Mouse (Mus musculus) midbrain, postnatal 0 days (tissue): Measurements from ENCODE around the gene Plpp6. TPM values are rescaled to one million over a fixed set of nuclear protein-coding genes. Genes with fewer than 3 reads are reported as not detected.

Source experiments
- ATAC-seq: fragments of 200-750 bp; cut with Nextera tagmentation; 2 replicates; pipeline ENCODE4 v1.8.0; 2017; ENCODE audit warnings: moderate number of reproducible peaks, mild to moderate bottlenecking, moderate TSS enrichment, moderate library complexity; ENCODE audit not compliant: low FRiP score
- DNase-seq: peaks from one replicate; pipeline ENCODE4 v3.0.0-alpha.2; 2015; ENCODE audit warnings: low spot score
- H3K27ac ChIP-seq: fragments of 300-500 bp; sonication (generic); 2 replicates; pipeline ENCODE4 v1.5.1; 2014; ENCODE audit warnings: low read depth, mild to moderate bottlenecking, low read length, mixed read lengths
- H3K27me3 ChIP-seq: fragments of 300-500 bp; sonication (generic); 2 replicates; pipeline ENCODE4 v1.6.1; 2014; ENCODE audit warnings: low read length, control low read depth, mixed read lengths; ENCODE audit not compliant: insufficient read depth
- H3K36me3 ChIP-seq: fragments of 300-500 bp; sonication (generic); 2 replicates; pipeline ENCODE4 v1.6.1; 2014; ENCODE audit warnings: low read length, control low read depth, mixed read lengths; ENCODE audit not compliant: insufficient read depth
- H3K4me1 ChIP-seq: fragments of 300-500 bp; sonication (generic); 2 replicates; pipeline ENCODE4 v1.6.1; 2014; ENCODE audit warnings: mild to moderate bottlenecking, control low read depth, antibody characterized with exemption, low read length, mixed read lengths; ENCODE audit not compliant: insufficient read depth
- H3K4me2 ChIP-seq: fragments of 300-500 bp; sonication (generic); 2 replicates; pipeline ENCODE4 v1.6.1; 2014; ENCODE audit warnings: low read depth, mild to moderate bottlenecking, low read length, mixed read lengths; ENCODE audit not compliant: poor library complexity, severe bottlenecking
- H3K4me3 ChIP-seq: fragments of 300-500 bp; sonication (generic); 2 replicates; pipeline ENCODE4 v1.5.1; 2014; ENCODE audit warnings: low read depth, mild to moderate bottlenecking, low read length, moderate library complexity
- H3K9ac ChIP-seq: fragments of 300-500 bp; sonication (generic); replicated peaks from 2 replicates; pipeline ENCODE4 v1.6.1; 2014; ENCODE audit warnings: mild to moderate bottlenecking, low read length, moderate library complexity, mixed read lengths; ENCODE audit not compliant: poor library complexity, severe bottlenecking
- H3K9me3 ChIP-seq: fragments of 300-500 bp; sonication (generic); 2 replicates; pipeline ENCODE4 v1.6.1; 2016; ENCODE audit warnings: low read length, control low read depth
- CTCF ChIP-seq: IDR thresholded peaks from 2 replicates; pipeline ENCODE4 v1.5.1; 2016; ENCODE audit warnings: antibody characterized with exemption, mild to moderate bottlenecking
- WGBS: fragments of 180-500 bp; shearing (Covaris S2); extraction: QIAGEN DNeasy Blood & Tissue Kit; methylation state at CpG from one replicate; pipeline ENCODE4 v1.1.7; 2014; 5-methylcytosine and 5-hydroxymethylcytosine counted together
- polyA plus RNA-seq: library from polyadenylated mRNA; unstranded; fragments of >200 nt; fragmentation: Nextera tagmentation; extraction: Ambion mirVana; gene quantifications from 2 replicates; pipeline ENCODE4 v1.2.1, GENCODE M21; 2015
- total RNA-seq: library from RNA; depleted of rRNA; stranded (reverse); fragments of >200 nt; gene quantifications from 2 replicates; pipeline ENCODE4 v1.2.3, GENCODE M21; 2014

The Plpp6 gene
- total and polyA plus RNA-seq, 2 experiments from 2014 or later, result 20.0 to 23.3 TPM

GRCm38 (mm10) chr19:28927396-28927795 is 36.4 kb upstream of the Plpp6 start:
- Histone ChIP-seq H3K4me3 (no peak overlapping the region), H3K4me2 (no peak overlapping the region), H3K4me1 (no peaks in the 10 kb centered on the region), H3K9ac (no peak overlapping the region), H3K36me3 (no peaks in the 10 kb centered on the region), H3K9me3 (no peaks in the 10 kb centered on the region), H3K27ac (no peak overlapping the region), H3K27me3 (no peaks in the 10 kb centered on the region)
- TF ChIP-seq CTCF, result no peak
- WGBS, result 64% methylated on average over 4 of the region's 4 CpGs
- DNase-seq (no peak), ATAC-seq (no peak)

GRCm38 (mm10) chr19:28929034-28929433 is 34.7 kb upstream of the Plpp6 start:
- DNase-seq (no peak), ATAC-seq (no peak)
- Histone ChIP-seq H3K4me3 (no peak overlapping the region), H3K4me2 (no peak overlapping the region), H3K36me3 (no peaks in the 10 kb centered on the region), H3K9me3 (no peaks in the 10 kb centered on the region), H3K4me1 (no peaks in the 10 kb centered on the region), H3K27ac (no peak overlapping the region), H3K27me3 (no peaks in the 10 kb centered on the region), H3K9ac (no peak overlapping the region)
- no peak for TF ChIP-seq CTCF

GRCm38 (mm10) chr19:28934897-28935296 is 28.9 kb upstream of the Plpp6 start:
- Histone ChIP-seq H3K36me3 (no peaks in the 10 kb centered on the region), H3K9ac (no peak overlapping the region), H3K9me3 (no peaks in the 10 kb centered on the region), H3K27ac (no peak overlapping the region), H3K4me2 (no peak overlapping the region), H3K4me3 (no peak overlapping the region), H3K4me1 (no peaks in the 10 kb centered on the region), H3K27me3 (no peaks in the 10 kb centered on the region)
- no peak for DNase-seq
- no peak for ATAC-seq
- 91% methylated on average over 3 of the region's 3 CpGs for WGBS
- TF ChIP-seq CTCF, result no peak

GRCm38 (mm10) chr19:28940135-28940874 is 23.4 kb upstream of the Plpp6 start:
- no peak overlapping the region for H3K4me3 ChIP-seq
- WGBS, result 88% methylated on average over 9 of the region's 9 CpGs

GRCm38 (mm10) chr19:28941271-28941670 is 22.5 kb upstream of the Plpp6 start:
- WGBS, result 77% methylated on average over 4 of the region's 4 CpGs

More at GRCm38 (mm10) chr19:28940135-28940874, 23.4 kb upstream of the Plpp6 start:
- ATAC-seq (no peak), DNase-seq (no peak)
- H3K36me3 ChIP-seq, result no peaks in the 10 kb centered on the region
- H3K4me1 ChIP-seq, result no peaks in the 10 kb centered on the region
- H3K9ac ChIP-seq, result no peak overlapping the region
- no peak overlapping the region for H3K4me2 ChIP-seq
- no peak for TF ChIP-seq CTCF
- no peak overlapping the region for H3K27ac ChIP-seq
- no peaks in the 10 kb centered on the region for H3K27me3 ChIP-seq
- no peaks in the 10 kb centered on the region for H3K9me3 ChIP-seq

GRCm38 (mm10) chr19:28946782-28947181 is 17.0 kb upstream of the Plpp6 start:
- Histone ChIP-seq H3K27me3 (no peaks in the 10 kb centered on the region), H3K36me3 (no peaks in the 10 kb centered on the region), H3K4me1 (no peaks in the 10 kb centered on the region), H3K4me2 (no peak overlapping the region), H3K9me3 (no peaks in the 10 kb centered on the region), H3K27ac (no peak overlapping the region), H3K9ac (no peak overlapping the region), H3K4me3 (no peak overlapping the region)
- DNase-seq, result peak; percentile 23
- no peak for ATAC-seq
- 58% methylated on average over 4 of the region's 4 CpGs for WGBS
- TF ChIP-seq CTCF, result no peak

More at GRCm38 (mm10) chr19:28941271-28941670, 22.5 kb upstream of the Plpp6 start:
- no peak overlapping the region for H3K27ac ChIP-seq
- no peak overlapping the region for H3K9ac ChIP-seq
- H3K4me2 ChIP-seq, result no peak overlapping the region
- no peaks in the 10 kb centered on the region for H3K4me1 ChIP-seq
- no peak for ATAC-seq
- no peak for DNase-seq
- no peak for TF ChIP-seq CTCF
- no peaks in the 10 kb centered on the region for H3K9me3 ChIP-seq
- H3K36me3 ChIP-seq, result no peaks in the 10 kb centered on the region
- no peaks in the 10 kb centered on the region for H3K27me3 ChIP-seq
- H3K4me3 ChIP-seq, result no peak overlapping the region
